Mouse (Mus musculus) ES-Bruce4 (cell line): Measurements from ENCODE around the gene Nedd4.

Source experiments
- CTCF ChIP-seq: IDR thresholded peaks from one replicate; pipeline ENCODE4 v1.8.1; 2011; ENCODE audit warnings: low read depth, low read length
- POLR2A ChIP-seq: IDR thresholded peaks from one replicate; pipeline ENCODE4 v1.8.1; 2011; ENCODE audit warnings: low read length; ENCODE audit not compliant: insufficient read depth

DNA sequence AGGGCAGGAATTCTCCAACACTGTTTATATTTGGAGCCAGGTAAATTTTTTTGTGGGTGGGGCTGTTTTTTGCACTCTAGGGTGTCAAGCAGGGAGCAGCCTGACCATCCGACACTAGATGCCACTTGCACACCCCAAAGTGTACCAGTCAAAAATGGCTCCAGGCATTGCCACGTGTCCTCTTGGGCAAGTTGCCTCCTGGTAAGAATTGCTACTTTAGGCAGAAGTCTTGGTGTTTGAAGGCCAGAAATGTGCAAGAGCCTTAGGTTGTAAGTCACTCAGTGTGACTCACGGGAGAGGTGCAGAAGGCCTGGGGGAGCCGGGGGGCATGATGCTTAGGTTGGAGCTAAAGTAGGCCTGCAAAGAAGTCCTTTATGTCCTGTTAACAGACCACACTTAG lies 35.6 kb downstream of the Nedd4 start:
- TF ChIP-seq POLR2A (no peak), CTCF (no peak)
